Mouse (Mus musculus) liver, embryonic 14.5 days (tissue): Measurements from ENCODE around the gene Tmem56.

Experiments used
- CTCF ChIP-seq: IDR thresholded peaks from 2 replicates; pipeline ENCODE4 v1.5.1; 2016; ENCODE audit warnings: antibody characterized with exemption, low read depth, control low read depth
- EP300 ChIP-seq: IDR thresholded peaks from 2 replicates; pipeline ENCODE4 v1.6.1; 2016; ENCODE audit warnings: antibody characterized with exemption, low read depth

GRCm38 (mm10) chr3:121169092-121169942, 113.6 kb downstream of the Tmem56 start:
- TF ChIP-seq CTCF (no peak), EP300 (0 out of 2 replicates have a peak, but pooled peaks have one; percentile 12)
